Mouse (Mus musculus) monocyte, adult 2 months (primary cell): ENCODE results near the gene Gucy2g.
"Not testable (repeated sequence)": the region's sequence is repeated elsewhere in the genome, so short reads cannot be mapped to it uniquely, and the experiment has no call there.

Experiments
- DNase-seq, 2 experiments: peaks; one replicate each; pipeline ENCODE4 v3.0.0; 2022; ENCODE audit warnings: low spot score in 2 of 2, low read depth in 1 of 2

Gucy2g gene

GRCm38 (mm10) chr19:55207746-55208538 is 33.1 kb downstream of the Gucy2g start:
- no peak for DNase-seq

- no peak for DNase-seq
These were observed 33.8 kb downstream of the Gucy2g start for GRCm38 (mm10) chr19:55207205-55207604.

- no peak for DNase-seq
These were observed 34.4 kb downstream of the Gucy2g start for GRCm38 (mm10) chr19:55206482-55207138.

DNA sequence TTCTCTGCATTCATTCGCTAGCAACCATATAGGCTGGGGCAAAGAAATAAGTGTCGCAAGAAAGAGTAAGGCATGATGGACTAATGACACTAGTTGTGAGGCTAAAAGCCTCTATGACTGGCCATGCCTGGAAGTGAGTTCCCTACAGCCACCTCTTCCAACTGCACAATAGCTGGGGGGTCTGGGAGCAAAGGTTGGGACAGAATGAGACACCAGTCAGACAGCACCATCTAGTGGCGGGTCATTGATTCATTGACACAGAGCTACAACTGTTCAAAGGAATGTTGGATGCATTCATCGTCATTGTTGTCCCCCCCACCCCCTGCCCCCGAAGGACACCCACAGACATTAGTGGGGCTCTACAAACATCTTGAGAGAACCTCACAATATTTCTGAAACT is 42.7 kb downstream of the Gucy2g start:
- no peak for DNase-seq

DNA sequence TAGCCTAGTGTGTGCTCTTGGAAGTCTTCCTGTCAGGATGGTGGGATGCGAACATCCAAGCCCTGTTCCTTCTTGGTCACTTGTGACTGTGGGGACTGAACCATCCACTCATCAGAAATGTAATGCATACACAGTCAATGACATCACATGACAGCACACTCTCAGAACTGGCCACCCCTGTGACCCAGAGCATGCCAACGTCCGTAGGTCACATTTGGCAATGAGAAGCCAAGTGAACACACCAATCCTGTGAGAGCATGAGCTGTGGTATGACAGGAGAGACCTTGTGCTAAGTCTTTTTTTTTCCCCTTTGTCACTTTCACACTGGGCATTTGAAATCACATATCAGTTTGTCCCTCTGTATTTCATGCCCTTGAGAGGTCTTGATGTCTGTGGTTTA is 45.5 kb downstream of the Gucy2g start:
- no peak for DNase-seq

GRCm38 (mm10) chr19:55194520-55195170 is 46.4 kb downstream of the Gucy2g start:
- no peak for DNase-seq

GRCm38 (mm10) chr19:55193717-55194394 is 47.2 kb downstream of the Gucy2g start:
- no peak for DNase-seq

GRCm38 (mm10) chr19:55192254-55192945 is 48.6 kb downstream of the Gucy2g start:
- DNase-seq, result no peak

- no peak for DNase-seq
These were observed 49.4 kb downstream of the Gucy2g start for GRCm38 (mm10) chr19:55191596-55191995.

- DNase-seq, result no peak
These were observed 51.0 kb downstream of the Gucy2g start for GRCm38 (mm10) chr19:55190065-55190464.

- no peak for DNase-seq
These were observed 55.4 kb downstream of the Gucy2g start for GRCm38 (mm10) chr19:55185651-55186050.

- no peak for DNase-seq
These were observed 56.0 kb downstream of the Gucy2g start for GRCm38 (mm10) chr19:55185074-55185473.

- no peak for DNase-seq
These were observed 56.6 kb downstream of the Gucy2g start for GRCm38 (mm10) chr19:55184442-55184841.

GRCm38 (mm10) chr19:55180433-55180832 is 60.6 kb downstream of the Gucy2g start, which contains the start of gene Tectb:
Gene Tectb (plus strand): TSS chr19:55180733.
- no peak for DNase-seq

- no peak for DNase-seq
These were observed 63.9 kb downstream of the Gucy2g start for GRCm38 (mm10) chr19:55177143-55177542.

DNA sequence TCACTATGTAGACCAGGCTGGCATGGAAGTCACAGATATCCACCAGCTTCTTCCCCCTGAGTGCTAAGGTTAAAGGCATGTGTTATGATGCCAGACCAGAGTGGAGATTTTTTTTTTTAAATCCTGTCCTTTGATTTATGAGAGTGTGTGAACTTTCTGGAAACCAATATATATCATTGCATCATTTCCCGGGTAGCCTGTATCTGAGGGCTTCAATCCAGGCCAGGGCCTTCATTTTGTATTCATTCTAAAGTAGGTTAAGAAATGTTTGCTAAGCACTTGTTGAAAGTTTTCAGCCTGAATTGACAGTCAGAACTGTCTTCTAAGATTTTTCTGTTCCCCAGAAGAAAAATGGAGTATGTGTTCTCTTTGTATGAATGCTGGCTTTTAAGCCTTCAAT is 69.5 kb downstream of the Gucy2g start:
- DNase-seq, result no peak

GRCm38 (mm10) chr19:55170399-55170798 is 70.6 kb downstream of the Gucy2g start:
- DNase-seq, result no peak

- not testable (repeated sequence) for DNase-seq
These were observed 71.8 kb downstream of the Gucy2g start for GRCm38 (mm10) chr19:55169236-55169729.

DNA sequence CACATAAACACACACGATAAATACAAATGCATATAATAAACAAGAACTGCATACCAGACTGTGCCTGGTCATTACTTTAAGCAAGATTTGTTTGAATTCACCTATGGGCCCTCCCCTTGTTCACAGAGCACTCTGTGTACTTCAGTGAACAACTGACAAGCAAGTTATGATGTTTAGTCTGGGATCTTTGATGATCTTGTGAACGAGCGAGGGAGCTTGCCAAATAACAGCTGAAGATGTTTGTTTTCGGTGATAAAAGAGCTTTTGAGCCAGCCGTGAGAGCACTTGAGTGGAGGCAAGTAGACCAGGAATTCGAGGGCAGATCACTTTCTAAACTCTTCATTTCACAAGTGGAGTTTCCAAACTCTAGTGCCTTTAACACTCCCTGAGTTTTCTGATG is 72.7 kb downstream of the Gucy2g start:
- DNase-seq, result no peak

GRCm38 (mm10) chr19:55167741-55168140 is 73.3 kb downstream of the Gucy2g start:
- no peak for DNase-seq

- no peak for DNase-seq
These were observed 74.3 kb downstream of the Gucy2g start for GRCm38 (mm10) chr19:55166741-55167140.
